Mouse (Mus musculus) neural tube, embryonic 12.5 days (tissue): Measurements from ENCODE around the gene Pbx1. TPM values are rescaled to one million over a fixed set of nuclear protein-coding genes. Genes with fewer than 3 reads are reported as not detected.

Experiments used
- ATAC-seq: fragments of 200-750 bp; cut with Nextera tagmentation; 2 replicates; pipeline ENCODE4 v1.8.0; 2017; ENCODE audit warnings: low read depth, mild to moderate bottlenecking, moderate TSS enrichment, moderate library complexity; ENCODE audit not compliant: low FRiP score
- H3K27ac ChIP-seq: fragments of 300-500 bp; sonication (generic); 2 replicates; pipeline ENCODE4 v1.5.1; 2016
- H3K27me3 ChIP-seq: fragments of 300-500 bp; sonication (generic); replicated peaks from 2 replicates; pipeline ENCODE4 v1.6.1; 2016; ENCODE audit warnings: mild to moderate bottlenecking
- H3K36me3 ChIP-seq: fragments of 300-500 bp; sonication (generic); 2 replicates; pipeline ENCODE4 v1.6.1; 2016; ENCODE audit warnings: mild to moderate bottlenecking
- H3K4me1 ChIP-seq: fragments of 300-500 bp; sonication (generic); 2 replicates; pipeline ENCODE4 v1.6.1; 2016
- H3K4me2 ChIP-seq: fragments of 300-500 bp; sonication (generic); replicated peaks from 2 replicates; pipeline ENCODE4 v1.6.1; 2016; ENCODE audit warnings: mild to moderate bottlenecking
- H3K4me3 ChIP-seq: fragments of 300-500 bp; sonication (generic); 2 replicates; pipeline ENCODE4 v1.5.1; 2016
- H3K9ac ChIP-seq: fragments of 300-500 bp; sonication (generic); 2 replicates; pipeline ENCODE4 v1.6.1; 2016; ENCODE audit warnings: mild to moderate bottlenecking
- H3K9me3 ChIP-seq: fragments of 300-500 bp; sonication (generic); 2 replicates; pipeline ENCODE4 v1.6.1; 2016; ENCODE audit warnings: mild to moderate bottlenecking
- WGBS: fragments of 180-500 bp; shearing (Covaris S2); methylation state at CpG from one replicate; pipeline ENCODE4 v1.1.7; 2016; 5-methylcytosine and 5-hydroxymethylcytosine counted together
- polyA plus RNA-seq: library from polyadenylated mRNA; unstranded; fragments of >200 nt; fragmentation: Nextera tagmentation; extraction: Ambion mirVana; gene quantifications from 2 replicates; pipeline ENCODE4 v1.2.1, GENCODE M21; 2016

The Pbx1 gene
- polyA plus RNA-seq, 1 experiment from 2014 or later = 43.9 TPM

DNA sequence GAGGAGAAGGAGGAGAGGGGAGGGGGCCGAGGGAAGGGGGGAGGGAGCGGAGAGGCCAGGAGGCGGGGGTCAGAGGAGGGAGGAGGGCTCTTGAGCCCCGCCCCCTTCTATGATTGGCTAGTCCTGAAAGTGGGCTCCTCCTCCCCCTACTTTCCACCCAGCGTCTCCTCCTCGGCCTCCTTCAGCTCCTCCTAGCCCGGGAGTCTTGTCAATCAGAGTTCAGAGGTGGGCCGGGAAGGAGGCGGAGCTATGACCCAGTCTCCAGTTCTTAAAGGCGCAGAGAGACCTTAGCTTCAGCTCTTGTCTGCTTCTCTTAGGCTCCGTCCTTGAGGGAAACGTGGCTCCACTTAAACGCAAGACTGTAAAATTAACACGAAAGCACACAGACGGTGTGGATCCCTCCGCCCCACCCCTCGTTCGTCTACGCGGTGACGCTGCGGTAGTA is 233 bp upstream of the Pbx1 start:
- ATAC-seq = peak; percentile 99
- WGBS = under 1% methylated on average over 21 of the region's 22 CpGs

DNA sequence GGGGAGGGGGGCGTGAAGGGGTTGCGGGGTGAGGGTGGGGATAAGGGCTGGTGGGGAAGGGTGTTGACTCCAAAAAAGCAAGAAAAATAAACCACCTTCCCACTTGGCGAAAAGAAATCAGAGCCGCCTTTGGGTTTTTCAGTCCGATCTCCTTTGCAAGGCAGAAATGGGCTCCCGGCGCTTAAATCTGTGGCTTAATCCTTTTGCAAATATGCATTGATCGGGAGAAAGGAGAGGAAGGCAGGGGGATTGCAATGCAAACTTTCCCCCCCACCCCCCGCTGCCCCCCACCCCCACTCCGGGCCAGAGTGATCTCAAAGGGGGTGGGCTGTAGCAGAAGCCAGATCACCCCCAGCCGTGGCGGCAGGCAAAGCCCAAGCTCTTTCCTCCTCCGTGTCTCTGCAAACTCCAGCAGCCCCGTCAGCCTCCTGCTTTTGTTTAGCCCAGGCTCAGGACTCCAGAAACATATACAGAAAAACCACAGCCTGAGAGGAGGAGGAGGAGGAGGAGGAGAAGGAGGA is 299 bp downstream of the Pbx1 start:
- H3K9ac ChIP-seq = peak overlapping the region; percentile 96
- H3K27me3 ChIP-seq = no peaks in the 10 kb centered on the region
- H3K4me3 ChIP-seq = peak overlapping the region; percentile 87
- H3K9me3 ChIP-seq = no peaks in the 10 kb centered on the region
- ATAC-seq = peak; percentile 95
- peak overlapping the region; percentile 72 for H3K4me2 ChIP-seq
- H3K36me3 ChIP-seq = no peaks in the 10 kb centered on the region
- peak overlapping the region; percentile 97 for H3K27ac ChIP-seq
- peaks cover 15% of the 10 kb centered on the region for H3K4me1 ChIP-seq
- 0% methylated on average over 14 of the region's 14 CpGs for WGBS

More for the DNA sequence above, 233 bp upstream of the Pbx1 start:
- Histone ChIP-seq H3K9me3 (no peaks in the 10 kb centered on the region), H3K27ac (peak overlapping the region; percentile 97; the same call in 1 of the 2 replicates), H3K4me2 (peak overlapping the region; percentile 72), H3K4me3 (peak overlapping the region; percentile 87), H3K4me1 (peaks cover 11% of the 10 kb centered on the region), H3K27me3 (no peaks in the 10 kb centered on the region), H3K9ac (no peak overlapping the region; the same call in 1 of the 2 replicates), H3K36me3 (no peaks in the 10 kb centered on the region)

DNA sequence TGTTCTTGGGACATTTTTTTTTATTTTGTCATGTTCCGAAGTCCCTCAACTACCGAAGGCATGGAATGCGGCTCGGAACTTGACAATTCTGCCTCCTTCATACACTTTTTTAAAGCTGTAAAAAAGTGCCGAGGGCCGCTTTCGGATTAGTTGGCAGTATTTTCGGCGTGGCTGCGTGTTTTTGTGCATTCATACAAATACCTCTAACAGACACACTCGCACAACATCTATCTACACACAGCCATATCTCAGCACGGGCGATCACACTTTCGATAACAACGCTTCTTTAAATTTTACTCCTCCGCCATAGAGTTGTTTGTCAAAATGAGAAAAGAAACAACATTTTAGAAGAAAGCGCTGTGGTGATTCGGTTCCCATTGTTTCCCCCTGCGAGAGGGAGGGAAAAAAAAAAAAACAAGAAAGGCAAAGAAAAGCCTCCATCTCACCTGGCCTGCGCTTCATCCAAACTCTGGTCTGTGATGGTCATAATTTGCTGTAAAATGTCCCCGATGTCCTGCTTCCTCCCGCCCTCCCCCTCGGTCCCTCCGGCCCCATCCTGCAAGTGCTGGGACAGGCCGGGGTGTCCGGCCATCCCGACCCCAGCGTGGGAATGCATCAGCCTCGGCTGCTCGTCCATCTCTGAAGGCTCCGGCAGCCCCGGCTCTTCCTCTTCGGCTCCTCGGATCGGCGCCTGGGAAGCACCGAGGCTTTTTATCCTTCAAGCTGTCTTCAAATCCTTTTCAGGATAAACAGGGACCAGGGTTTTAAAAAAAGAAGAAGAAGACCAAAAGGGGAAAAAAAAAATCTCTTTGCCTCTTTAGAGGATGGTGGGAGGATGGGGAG is 981 bp downstream of the Pbx1 start:
- peak overlapping the region; percentile 97 for H3K27ac ChIP-seq
- under 1% methylated on average over 37 of the region's 37 CpGs for WGBS
- H3K4me3 ChIP-seq = peak overlapping the region; percentile 87
- peak overlapping the region; percentile 72 for H3K4me2 ChIP-seq
- no peak for ATAC-seq
- no peaks in the 10 kb centered on the region for H3K27me3 ChIP-seq
- H3K4me1 ChIP-seq = peaks cover 22% of the 10 kb centered on the region
- H3K36me3 ChIP-seq = no peaks in the 10 kb centered on the region
- no peaks in the 10 kb centered on the region for H3K9me3 ChIP-seq
- peak overlapping the region; percentile 96 for H3K9ac ChIP-seq

DNA sequence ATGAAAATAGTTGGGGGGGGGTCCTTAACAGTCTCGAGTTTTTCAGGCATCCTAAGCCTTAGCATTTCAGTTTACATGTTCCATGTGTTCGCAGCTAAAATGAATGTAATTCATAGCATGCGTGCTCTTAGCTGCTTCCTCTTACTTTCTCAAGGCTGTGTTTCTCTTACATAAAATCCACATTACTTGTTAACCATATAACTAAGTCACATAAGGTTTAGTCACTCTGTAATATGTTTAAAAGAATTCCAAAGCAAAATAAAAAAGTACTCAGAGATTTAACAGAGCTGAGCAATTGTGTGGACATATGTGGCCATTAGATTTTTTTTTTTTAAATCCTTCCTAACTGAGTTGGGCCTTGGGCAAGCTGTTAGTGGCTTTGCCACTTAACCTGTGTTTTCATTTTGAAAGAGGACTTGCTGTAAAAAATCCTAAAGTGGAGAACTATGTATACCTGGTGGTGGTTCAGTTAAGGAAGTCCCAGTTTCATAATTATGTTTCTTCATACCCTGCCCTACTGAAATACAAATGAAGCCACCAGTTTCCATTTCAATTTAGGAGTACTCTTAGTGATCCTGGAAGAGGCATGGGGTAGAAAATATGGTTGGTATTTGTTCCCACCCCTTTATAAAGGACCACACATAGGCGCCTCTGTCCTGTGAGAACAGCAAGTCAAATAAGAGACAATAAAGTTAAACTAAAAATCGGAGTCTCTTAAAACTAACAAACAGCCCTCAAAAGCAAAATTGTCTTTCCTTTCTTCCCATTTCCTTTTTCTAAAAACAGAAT is 2.0 kb downstream of the Pbx1 start:
- H3K4me1 ChIP-seq = peaks cover 32% of the 10 kb centered on the region
- WGBS = under 1% methylated on average over 5 of the region's 5 CpGs

DNA sequence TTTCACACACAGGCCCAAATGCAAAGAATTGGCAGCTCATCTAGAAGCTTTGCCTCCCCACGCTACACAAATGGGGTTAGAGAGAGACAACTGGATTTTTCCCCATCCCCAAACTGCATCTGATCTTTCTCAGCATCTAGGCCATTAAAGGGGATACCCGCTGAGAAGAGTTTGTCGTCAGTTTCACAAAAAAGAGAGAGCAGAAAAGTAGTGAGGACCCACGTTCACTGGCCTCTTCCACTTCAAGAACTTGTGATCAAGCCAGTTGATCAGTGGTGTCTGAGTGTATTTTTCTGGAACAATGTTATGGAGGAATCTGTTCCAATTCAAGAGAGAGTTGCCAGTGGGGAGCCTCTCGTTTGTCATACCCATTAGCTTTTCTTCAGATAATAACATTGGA is 2.7 kb downstream of the Pbx1 start:
- no peak for ATAC-seq
- no peak overlapping the region for H3K27ac ChIP-seq
- no peaks in the 10 kb centered on the region for H3K36me3 ChIP-seq
- H3K27me3 ChIP-seq = no peaks in the 10 kb centered on the region
- H3K4me1 ChIP-seq = peaks cover 38% of the 10 kb centered on the region
- peak overlapping the region; percentile 87 for H3K4me3 ChIP-seq
- peak overlapping the region; percentile 72 for H3K4me2 ChIP-seq
- WGBS = under 1% methylated on average over 5 of the region's 5 CpGs
- no peaks in the 10 kb centered on the region for H3K9me3 ChIP-seq
- H3K9ac ChIP-seq = peak overlapping the region; percentile 96

More for the DNA sequence above, 2.0 kb downstream of the Pbx1 start:
- no peak overlapping the region for H3K27ac ChIP-seq
- no peaks in the 10 kb centered on the region for H3K36me3 ChIP-seq
- peak overlapping the region; percentile 96 for H3K9ac ChIP-seq
- H3K4me2 ChIP-seq = peak overlapping the region; percentile 72
- H3K9me3 ChIP-seq = no peaks in the 10 kb centered on the region
- no peaks in the 10 kb centered on the region for H3K27me3 ChIP-seq
- H3K4me3 ChIP-seq = peak overlapping the region; percentile 87
- ATAC-seq = no peak

DNA sequence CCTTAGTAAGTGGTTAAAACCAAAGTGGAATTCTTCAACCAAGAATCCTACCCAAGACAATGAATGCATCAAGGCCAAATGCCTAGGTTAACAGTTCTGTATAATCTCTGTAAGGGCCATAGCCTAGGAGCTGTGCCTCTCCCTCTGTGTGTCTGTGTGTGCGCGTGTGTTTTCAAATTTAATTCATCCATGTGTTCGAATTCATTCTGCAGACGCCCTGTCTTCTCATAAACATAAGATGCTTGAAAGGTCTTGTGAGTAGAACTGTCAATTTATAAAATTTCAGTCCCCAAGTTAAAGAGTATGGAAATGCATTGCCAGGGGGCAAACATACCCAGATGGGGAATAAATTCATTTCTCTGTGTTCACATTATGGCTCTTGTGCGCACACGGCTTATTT is 3.8 kb downstream of the Pbx1 start:
- Histone ChIP-seq H3K4me2 (peak overlapping the region; percentile 72), H3K4me1 (peaks cover 49% of the 10 kb centered on the region), H3K36me3 (no peaks in the 10 kb centered on the region), H3K27me3 (no peaks in the 10 kb centered on the region), H3K9ac (peak overlapping the region; percentile 36), H3K9me3 (no peaks in the 10 kb centered on the region), H3K4me3 (peak overlapping the region; percentile 31), H3K27ac (no peak overlapping the region)
- ATAC-seq = no peak
- 15% methylated on average over 6 of the region's 6 CpGs for WGBS

DNA sequence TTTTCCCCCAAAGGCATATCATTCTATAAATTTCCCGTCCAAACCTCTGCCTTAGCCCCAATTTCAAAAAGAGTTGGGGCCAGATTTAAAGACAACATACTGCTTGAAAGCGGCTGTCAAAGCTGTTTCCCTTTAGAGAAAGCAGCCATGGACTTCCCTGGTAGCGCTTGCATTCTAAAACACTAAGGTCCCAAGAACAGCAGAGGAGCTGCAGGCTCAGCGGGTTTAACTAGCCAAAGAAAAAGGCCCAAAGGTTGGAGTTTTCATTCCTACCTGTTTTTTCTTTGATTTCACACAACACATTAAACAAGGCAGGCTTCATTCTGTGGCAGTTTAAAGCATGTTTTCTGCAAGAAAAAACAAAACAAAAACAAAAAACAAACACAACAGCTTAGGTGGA is 4.5 kb downstream of the Pbx1 start:
- no peaks in the 10 kb centered on the region for H3K36me3 ChIP-seq
- peaks cover 49% of the 10 kb centered on the region for H3K4me1 ChIP-seq
- H3K27me3 ChIP-seq = no peaks in the 10 kb centered on the region
- H3K4me3 ChIP-seq = peak overlapping the region; percentile 31
- no peaks in the 10 kb centered on the region for H3K9me3 ChIP-seq
- no peak for ATAC-seq
- peak overlapping the region; percentile 72 for H3K4me2 ChIP-seq
- H3K27ac ChIP-seq = no peak overlapping the region
- peak overlapping the region; percentile 38 for H3K9ac ChIP-seq
- WGBS = 3% methylated on average over 4 of the region's 4 CpGs

DNA sequence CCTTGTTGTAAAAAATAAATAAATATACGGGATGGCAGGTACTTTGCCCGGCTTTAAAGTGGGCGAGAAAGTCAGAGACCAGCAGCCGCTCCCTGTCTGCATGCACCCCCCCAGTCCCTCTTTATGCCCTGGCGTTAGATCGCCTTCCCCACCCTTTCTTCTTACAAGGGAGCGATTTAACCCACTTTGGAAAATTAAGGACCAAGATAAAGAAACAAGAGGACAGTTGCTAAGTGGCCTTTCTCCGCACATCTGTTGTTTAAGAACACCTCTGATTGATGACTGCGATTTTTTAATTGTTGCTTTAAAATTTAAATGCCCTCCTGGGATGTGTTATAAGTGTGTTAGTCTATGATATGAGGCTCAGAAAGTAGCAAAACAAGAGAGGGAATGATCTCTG is 5.2 kb downstream of the Pbx1 start:
- no peak overlapping the region for H3K27ac ChIP-seq
- peak overlapping the region; percentile 38 for H3K9ac ChIP-seq

DNA sequence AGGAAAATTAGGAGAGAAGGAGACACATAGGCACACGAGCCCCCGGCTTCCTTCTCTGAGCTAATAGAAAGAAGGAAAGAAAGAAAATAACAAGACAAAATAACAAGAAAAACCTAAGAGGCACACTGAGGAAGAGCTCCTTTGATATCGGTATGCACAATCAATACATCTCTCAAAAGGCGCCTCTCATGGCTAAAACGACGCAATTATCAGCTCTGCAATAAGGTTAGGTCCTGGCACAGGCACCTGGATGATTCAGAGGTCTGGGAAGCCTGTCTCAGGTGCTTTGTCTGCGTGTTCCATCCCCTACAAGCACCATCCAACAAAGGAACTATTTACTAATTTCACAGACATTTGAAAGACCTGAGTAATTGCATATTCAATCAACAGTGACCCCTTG is 5.8 kb downstream of the Pbx1 start:
- H3K4me1 ChIP-seq = peaks cover 49% of the 10 kb centered on the region
- peak overlapping the region; percentile 38; the same call in 1 of the 2 replicates for H3K9ac ChIP-seq
- H3K36me3 ChIP-seq = peaks cover 6% of the 10 kb centered on the region; the same call in 1 of the 2 replicates
- no peak for ATAC-seq
- no peak overlapping the region for H3K27ac ChIP-seq
- H3K4me2 ChIP-seq = peak overlapping the region; percentile 72
- 52% methylated on average over 7 of the region's 7 CpGs for WGBS
- no peaks in the 10 kb centered on the region for H3K27me3 ChIP-seq
- H3K9me3 ChIP-seq = no peaks in the 10 kb centered on the region
- H3K4me3 ChIP-seq = peak overlapping the region; percentile 31

More for the DNA sequence above, 5.2 kb downstream of the Pbx1 start:
- Histone ChIP-seq H3K27me3 (no peaks in the 10 kb centered on the region), H3K4me2 (peak overlapping the region; percentile 72), H3K9me3 (no peaks in the 10 kb centered on the region), H3K4me1 (peaks cover 49% of the 10 kb centered on the region), H3K36me3 (peaks cover 6% of the 10 kb centered on the region; the same call in 1 of the 2 replicates), H3K4me3 (peak overlapping the region; percentile 31)
- WGBS = 20% methylated on average over 9 of the region's 9 CpGs
- no peak for ATAC-seq

DNA sequence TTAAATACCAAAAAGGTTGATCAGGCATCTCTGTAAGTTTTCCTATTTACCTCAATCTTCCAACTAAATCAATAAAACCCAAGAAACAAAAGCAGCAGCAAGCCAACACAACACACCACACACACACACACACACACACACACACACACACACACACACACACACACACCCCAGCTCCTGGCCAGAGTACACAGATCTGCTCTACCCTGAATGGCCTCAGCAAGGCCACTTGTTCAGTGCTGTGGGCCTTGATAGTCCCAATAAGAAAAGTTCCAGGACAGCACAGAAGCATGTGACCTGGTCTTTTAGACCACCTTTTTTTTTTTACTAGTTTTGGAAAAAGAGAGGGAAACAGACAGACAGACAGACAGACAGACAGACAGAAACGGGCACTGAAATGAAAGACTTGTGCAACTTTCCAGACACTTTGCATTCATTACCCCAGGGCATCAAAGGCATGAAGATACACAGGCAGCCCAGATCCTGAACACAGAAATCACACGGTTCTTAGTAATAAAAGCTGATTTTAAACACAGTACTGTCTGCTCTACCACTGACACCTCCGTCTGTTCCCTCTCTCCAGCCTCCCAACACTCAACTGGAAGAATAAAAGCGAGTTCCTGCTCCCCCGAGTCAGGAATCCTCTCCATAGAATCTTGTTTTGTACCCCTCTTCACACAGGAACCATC is 6.9 kb downstream of the Pbx1 start:
- peaks cover 49% of the 10 kb centered on the region for H3K4me1 ChIP-seq
- H3K27ac ChIP-seq = no peak overlapping the region
- peaks cover 11% of the 10 kb centered on the region; the same call in 1 of the 2 replicates for H3K36me3 ChIP-seq
- ATAC-seq = no peak
- no peaks in the 10 kb centered on the region for H3K9me3 ChIP-seq
- peak overlapping the region; percentile 72 for H3K4me2 ChIP-seq
- no peak overlapping the region for H3K4me3 ChIP-seq
- 19% methylated on average over 5 of the region's 5 CpGs for WGBS
- no peaks in the 10 kb centered on the region for H3K27me3 ChIP-seq
- H3K9ac ChIP-seq = no peak overlapping the region

DNA sequence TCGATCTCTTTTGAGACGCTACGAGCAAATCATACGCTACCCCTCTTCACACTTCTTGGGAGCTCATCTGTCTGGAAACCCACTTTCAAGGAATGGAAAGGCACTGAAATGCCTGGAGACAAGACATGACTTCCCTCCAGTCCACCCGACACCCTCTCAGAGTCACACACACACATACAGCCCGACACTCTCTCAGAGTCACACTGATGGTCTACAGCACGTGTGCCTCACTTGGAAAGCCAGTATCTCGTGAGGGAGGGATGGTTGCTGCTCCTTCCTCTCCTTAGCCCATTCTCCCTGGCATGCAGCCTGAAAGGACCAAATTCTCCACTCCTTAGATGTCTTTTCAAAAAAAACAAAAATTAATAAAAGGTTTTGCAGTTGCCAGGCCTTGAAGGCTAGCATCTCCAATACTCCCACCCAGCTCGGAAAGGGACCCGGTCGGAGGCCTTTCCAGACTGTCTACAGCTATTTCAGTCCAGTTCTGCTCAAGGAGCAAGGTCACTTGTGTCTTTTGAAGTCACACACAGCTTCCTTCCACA is 8.6 kb downstream of the Pbx1 start:
- no peaks in the 10 kb centered on the region for H3K9me3 ChIP-seq
- H3K27me3 ChIP-seq = no peaks in the 10 kb centered on the region
- no peak overlapping the region for H3K27ac ChIP-seq
- peaks cover 15% of the 10 kb centered on the region; the same call in 1 of the 2 replicates for H3K36me3 ChIP-seq
- no peak overlapping the region for H3K4me3 ChIP-seq
- 78% methylated on average over 11 of the region's 11 CpGs for WGBS
- H3K4me1 ChIP-seq = peaks cover 62% of the 10 kb centered on the region
- 0 out of 2 replicates have a peak overlapping the region, but pooled peaks have one; percentile 0 for H3K4me2 ChIP-seq
- H3K9ac ChIP-seq = no peak overlapping the region
- ATAC-seq = no peak
